Mouse (Mus musculus) spleen, adult 2 months (tissue): Measurements from ENCODE around the gene Fam219b. TPM values are rescaled to one million over a fixed set of nuclear protein-coding genes. Genes with fewer than 3 reads are reported as not detected.
A peak's percentile ranks its signal among the peaks of the same experiment; 100 is the strongest.

Source experiments
- DNase-seq, 2 experiments: peaks; one replicate each; pipeline versions ENCODE4 v3.0.0 to v3.0.0-alpha.2; 2012 to 2021; ENCODE audit warnings: low spot score in 2 of 2, low read depth in 1 of 2
- H3K27ac ChIP-seq: fragments of 200-500 bp; 2 replicates; pipeline ENCODE4 v1.5.1; 2012; ENCODE audit warnings: low read length, inconsistent platforms; ENCODE audit not compliant: insufficient read depth
- H3K27me3 ChIP-seq: fragments of 200-500 bp; 2 replicates; pipeline ENCODE4 v1.6.1; 2012; ENCODE audit warnings: mild to moderate bottlenecking, moderate library complexity, low read length, inconsistent platforms; ENCODE audit not compliant: control insufficient read depth, insufficient read depth
- H3K36me3 ChIP-seq: fragments of 200-500 bp; 2 replicates; pipeline ENCODE4 v1.6.1; 2012; ENCODE audit warnings: mild to moderate bottlenecking, low read length, inconsistent platforms; ENCODE audit not compliant: control insufficient read depth, insufficient read depth
- H3K4me1 ChIP-seq: fragments of 200-500 bp; 2 replicates; pipeline ENCODE4 v1.6.1; 2011; ENCODE audit warnings: inconsistent platforms; ENCODE audit not compliant: control insufficient read depth, insufficient read depth, insufficient read length
- H3K4me3 ChIP-seq: fragments of 200-500 bp; 2 replicates; pipeline ENCODE4 v1.5.1; 2011; ENCODE audit warnings: mild to moderate bottlenecking, inconsistent platforms; ENCODE audit not compliant: insufficient read depth, insufficient read length; ENCODE audit errors: extremely low read depth
- CTCF ChIP-seq: fragments of 200-500 bp; IDR thresholded peaks from 2 replicates; pipeline ENCODE4 v1.5.1; 2011; ENCODE audit warnings: mild to moderate bottlenecking, inconsistent platforms; ENCODE audit not compliant: insufficient read depth, insufficient read length, insufficient replicate concordance; ENCODE audit errors: extremely low read depth
- POLR2A ChIP-seq: fragments of 200-500 bp; IDR thresholded peaks from 2 replicates; pipeline ENCODE4 v1.6.1; 2011; ENCODE audit warnings: low read depth, low read length, inconsistent platforms
- WGBS: fragments of 180-500 bp; shearing (Covaris S2); methylation state at CpG from one replicate; pipeline ENCODE4 v1.1.7; 2018; 5-methylcytosine and 5-hydroxymethylcytosine counted together
- polyA plus RNA-seq: library from polyadenylated mRNA; depleted of rRNA; stranded (reverse); fragments of >200 nt; gene quantifications from 2 replicates; pipeline ENCODE4 v1.2.3, GENCODE M21; 2012

Gene Fam219b
- polyA plus RNA-seq, 1 experiment = 4.1 TPM

DNA sequence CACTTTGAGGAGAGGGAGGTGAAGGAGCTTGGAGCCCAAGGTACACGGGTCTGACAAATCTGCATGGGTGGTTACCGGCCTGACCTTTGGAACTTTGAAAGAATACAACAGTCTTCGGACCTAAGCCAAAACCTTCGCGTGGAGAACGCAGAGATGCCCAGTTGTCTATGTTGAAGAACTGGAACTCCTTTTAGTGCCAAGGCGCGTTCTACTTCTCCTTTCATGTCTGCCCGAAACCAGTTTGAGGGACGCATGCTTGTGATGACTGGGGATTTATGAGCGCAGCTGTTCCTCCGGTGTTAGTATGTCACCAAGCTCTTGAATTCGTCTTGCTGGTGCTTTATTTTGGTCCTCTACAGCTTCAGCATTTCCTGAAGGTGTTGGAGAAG lies 24.4 kb downstream of the Fam219b start:
- peak; percentile 40 to 48 for DNase-seq
- peaks cover 20% of the 10 kb centered on the region; the same call in 1 of the 2 replicates for H3K4me1 ChIP-seq
- H3K36me3 ChIP-seq = no peaks in the 10 kb centered on the region
- H3K27me3 ChIP-seq = no peaks in the 10 kb centered on the region
- TF ChIP-seq POLR2A (no peak), CTCF (no peak)
- WGBS = 8% methylated on average over 13 of the region's 13 CpGs
- H3K27ac ChIP-seq = peak overlapping the region; percentile 93
- peak overlapping the region; percentile 95; the same call in 1 of the 2 replicates for H3K4me3 ChIP-seq

DNA sequence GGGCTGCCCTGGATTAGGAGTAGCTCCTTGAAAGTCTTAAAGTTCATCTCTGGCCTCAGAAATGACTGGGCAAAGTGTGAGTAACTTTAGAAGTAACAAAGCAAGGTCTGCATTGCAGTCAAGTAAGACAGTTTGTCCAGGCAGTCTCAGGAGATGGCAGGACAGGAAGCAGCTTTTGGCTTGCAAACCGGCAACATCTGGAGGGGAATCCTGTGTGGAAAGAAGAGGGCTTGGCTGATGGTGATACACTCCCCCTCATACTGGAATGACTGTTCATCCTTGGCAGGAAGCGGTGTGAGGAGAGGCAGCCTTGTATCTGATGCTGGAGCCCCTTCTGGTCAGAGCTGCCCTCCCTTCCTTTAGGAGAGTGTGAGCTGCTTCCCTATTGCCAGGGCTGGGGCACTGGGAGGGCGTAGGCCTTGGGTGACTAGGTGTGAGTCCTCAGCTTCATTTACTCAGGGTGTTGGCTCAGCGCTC lies 25.6 kb downstream of the Fam219b start:
- Histone ChIP-seq H3K4me3 (no peak overlapping the region), H3K27me3 (no peaks in the 10 kb centered on the region), H3K36me3 (no peaks in the 10 kb centered on the region; the same call in 1 of the 2 replicates), H3K4me1 (peaks cover 20% of the 10 kb centered on the region; the same call in 1 of the 2 replicates), H3K27ac (peak overlapping the region; percentile 12; the same call in 1 of the 2 replicates)
- TF ChIP-seq POLR2A (no peak), CTCF (no peak)
- 54% methylated on average over 4 of the region's 4 CpGs for WGBS
- DNase-seq = no peak

DNA sequence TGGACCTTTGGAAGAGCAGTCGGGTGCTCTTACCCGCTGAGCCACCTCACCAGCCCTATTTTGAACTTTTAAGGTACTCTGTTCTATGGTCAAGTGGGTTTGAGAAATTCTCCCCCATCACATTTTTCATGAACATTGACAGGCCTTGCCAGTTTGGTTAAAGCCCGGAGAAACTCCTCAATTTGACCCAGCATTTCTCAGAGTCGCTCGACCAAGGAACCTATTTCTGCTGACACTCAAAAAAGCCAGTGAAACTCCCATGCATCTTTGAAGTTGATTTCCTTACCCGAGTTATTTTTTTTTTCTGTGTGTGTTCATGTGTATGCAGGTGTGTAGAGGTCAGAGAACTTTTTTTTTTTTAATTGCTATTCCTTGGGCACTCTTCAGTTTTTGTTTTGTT lies 27.3 kb downstream of the Fam219b start:
- Histone ChIP-seq H3K36me3 (peaks cover 6% of the 10 kb centered on the region), H3K4me1 (peaks cover 20% of the 10 kb centered on the region; the same call in 1 of the 2 replicates), H3K27ac (no peak overlapping the region), H3K27me3 (no peaks in the 10 kb centered on the region), H3K4me3 (no peak overlapping the region)
- 57% methylated on average over 6 of the region's 6 CpGs for WGBS
- DNase-seq = no peak
- TF ChIP-seq CTCF (no peak), POLR2A (no peak)

GRCm38 (mm10) chr9:57565741-57566221 lies 28.5 kb downstream of the Fam219b start:
- no peak for DNase-seq
- no peak for TF ChIP-seq CTCF
- TF ChIP-seq POLR2A = no peak

DNA sequence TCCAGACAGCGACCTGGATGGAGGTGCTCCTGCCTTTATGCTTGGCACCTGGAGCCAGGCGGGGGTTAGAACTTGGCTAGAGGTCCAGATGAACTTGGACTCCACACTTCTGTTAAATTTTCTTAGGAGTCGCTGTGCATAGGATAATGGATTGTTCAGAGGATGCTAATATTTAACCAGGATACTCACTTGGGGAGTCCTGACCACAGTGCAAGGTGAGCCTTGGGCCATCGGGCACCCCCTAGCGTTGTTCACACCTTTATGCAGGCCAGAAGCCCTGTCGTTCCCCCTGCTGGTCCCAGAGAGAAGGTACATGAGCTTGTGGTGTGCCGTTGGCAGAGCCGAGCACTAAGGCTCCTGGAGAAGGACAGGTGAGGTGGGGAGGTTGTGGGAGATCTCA lies 29.5 kb downstream of the Fam219b start:
- Histone ChIP-seq H3K4me1 (peaks cover 16% of the 10 kb centered on the region; the same call in 1 of the 2 replicates), H3K4me3 (no peak overlapping the region), H3K27me3 (no peaks in the 10 kb centered on the region), H3K27ac (no peak overlapping the region), H3K36me3 (peaks cover 6% of the 10 kb centered on the region)
- no peak for DNase-seq
- 82% methylated on average over 8 of the region's 8 CpGs for WGBS
- no peak for TF ChIP-seq CTCF
- TF ChIP-seq POLR2A = no peak

More at GRCm38 (mm10) chr9:57565741-57566221, 28.5 kb downstream of the Fam219b start:
- Histone ChIP-seq H3K4me3 (no peak overlapping the region), H3K27me3 (no peaks in the 10 kb centered on the region), H3K4me1 (peaks cover 17% of the 10 kb centered on the region; the same call in 1 of the 2 replicates), H3K27ac (no peak overlapping the region), H3K36me3 (peaks cover 6% of the 10 kb centered on the region)
- 35% methylated on average over 10 of the region's 10 CpGs for WGBS

DNA sequence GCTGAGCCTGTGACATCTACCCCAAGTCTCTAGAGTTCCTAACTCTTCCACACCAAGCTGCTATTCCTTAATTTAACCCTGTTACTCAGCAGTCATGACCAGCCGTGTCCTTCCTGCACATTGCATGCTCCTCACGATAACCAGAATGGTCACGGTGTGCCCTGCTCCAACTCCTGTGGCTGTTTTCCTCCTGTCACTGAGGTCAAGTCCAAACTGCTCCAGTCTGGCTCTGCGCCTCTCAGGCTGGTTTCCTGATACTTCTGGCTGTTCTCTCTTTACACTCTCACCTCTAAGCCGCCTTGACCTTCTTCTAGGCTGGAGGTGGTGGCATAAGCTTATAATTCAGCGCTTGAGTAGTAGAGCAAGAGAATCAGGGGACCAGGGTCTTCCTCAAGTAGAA lies 31.2 kb downstream of the Fam219b start:
- H3K27ac ChIP-seq = no peak overlapping the region
- H3K27me3 ChIP-seq = no peaks in the 10 kb centered on the region
- 97% methylated on average over 6 of the region's 6 CpGs for WGBS
- no peak overlapping the region for H3K4me3 ChIP-seq
- peaks cover 5% of the 10 kb centered on the region; the same call in 1 of the 2 replicates for H3K4me1 ChIP-seq
- DNase-seq = no peak
- TF ChIP-seq CTCF (no peak), POLR2A (no peak)
- peaks cover 6% of the 10 kb centered on the region for H3K36me3 ChIP-seq

GRCm38 (mm10) chr9:57574397-57574796 lies 37.1 kb downstream of the Fam219b start:
- TF ChIP-seq POLR2A (no peak), CTCF (no peak)
- Histone ChIP-seq H3K27me3 (no peaks in the 10 kb centered on the region), H3K27ac (no peak overlapping the region), H3K4me1 (no peaks in the 10 kb centered on the region), H3K4me3 (no peak overlapping the region), H3K36me3 (peaks cover 19% of the 10 kb centered on the region)
- DNase-seq = no peak
